Mouse (Mus musculus): Measurements from ENCODE around the gene Dcun1d3. TPM values are rescaled to one million over a fixed set of nuclear protein-coding genes. Genes with fewer than 3 reads are reported as not detected.

The Dcun1d3 gene
- polyA plus RNA-seq, 1 experiment = 3.1 TPM

GRCm38 (mm10) chr7:119854362-119854761, 41.7 kb downstream of the Dcun1d3 start:
- TF ChIP-seq GATA1 (IDR thresholded peaks at IDR 0.05; ENCODE audit: low read length) = no peak

DNA sequence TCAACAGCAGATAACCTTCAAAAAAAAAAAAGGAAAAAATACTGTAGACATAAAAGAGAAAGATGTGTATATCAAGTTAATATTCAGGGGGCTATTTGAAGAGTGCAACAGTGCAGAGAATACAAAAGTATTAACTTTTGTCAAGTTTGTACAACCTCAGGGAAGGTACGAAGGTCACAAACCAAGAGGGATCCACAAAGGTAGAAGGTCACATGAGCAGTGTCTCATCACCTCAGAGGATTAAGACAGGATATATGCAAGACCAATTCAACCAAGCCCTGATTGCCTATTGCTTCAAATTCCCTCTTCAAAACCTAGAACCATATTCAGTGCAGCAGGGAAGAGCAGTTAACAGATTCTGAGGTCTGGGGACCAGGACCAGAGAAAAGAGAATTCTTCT, 42.9 kb downstream of the Dcun1d3 start:
- TF ChIP-seq GATA1 (IDR thresholded peaks at IDR 0.05; ENCODE audit: low read length) = no peak

DNA sequence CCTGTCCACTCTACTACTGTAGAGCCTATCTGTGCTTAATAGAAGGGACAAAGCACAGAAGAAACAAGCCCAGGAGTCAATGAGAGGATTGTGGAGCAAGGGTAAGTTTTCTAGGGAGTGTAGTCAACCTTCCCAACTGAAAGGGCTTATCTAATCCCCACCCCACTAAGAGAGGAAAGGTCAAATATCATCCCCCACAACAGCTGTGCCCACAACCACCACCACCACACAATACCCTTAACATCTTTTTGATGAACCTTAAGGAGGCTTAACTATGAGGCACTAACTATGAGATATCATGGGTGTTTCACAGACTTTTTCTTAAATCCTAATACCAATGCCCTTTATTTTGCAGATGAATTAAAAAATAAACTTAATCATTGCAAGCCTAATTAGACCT, 43.6 kb downstream of the Dcun1d3 start:
- TF ChIP-seq GATA1 (IDR thresholded peaks at IDR 0.05; ENCODE audit: low read length) = no peak

DNA sequence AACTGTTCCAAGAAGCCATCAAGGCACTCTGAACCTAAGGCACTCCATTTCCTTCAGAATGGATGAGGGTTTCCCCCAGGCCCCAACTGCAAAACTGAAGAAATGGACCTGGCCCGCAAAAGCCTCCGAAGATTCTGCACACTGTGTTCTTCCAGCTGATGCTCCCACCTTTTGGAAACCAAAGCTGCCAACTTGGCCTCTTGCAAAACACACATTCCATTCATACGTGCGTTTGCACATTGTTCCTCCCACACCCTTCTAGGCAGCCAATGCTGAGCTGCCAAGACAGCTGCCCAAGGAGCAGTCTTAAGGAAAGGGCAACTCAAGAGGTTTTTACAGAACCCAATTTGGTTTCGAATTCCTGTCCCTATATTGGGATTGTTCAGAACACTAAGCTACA, 45.4 kb downstream of the Dcun1d3 start:
- TF ChIP-seq GATA1 (IDR thresholded peaks at IDR 0.05; ENCODE audit: low read length) = no peak

GRCm38 (mm10) chr7:119849096-119849495, 47.0 kb downstream of the Dcun1d3 start:
- TF ChIP-seq GATA1 (IDR thresholded peaks at IDR 0.05; ENCODE audit: low read length) = no peak

DNA sequence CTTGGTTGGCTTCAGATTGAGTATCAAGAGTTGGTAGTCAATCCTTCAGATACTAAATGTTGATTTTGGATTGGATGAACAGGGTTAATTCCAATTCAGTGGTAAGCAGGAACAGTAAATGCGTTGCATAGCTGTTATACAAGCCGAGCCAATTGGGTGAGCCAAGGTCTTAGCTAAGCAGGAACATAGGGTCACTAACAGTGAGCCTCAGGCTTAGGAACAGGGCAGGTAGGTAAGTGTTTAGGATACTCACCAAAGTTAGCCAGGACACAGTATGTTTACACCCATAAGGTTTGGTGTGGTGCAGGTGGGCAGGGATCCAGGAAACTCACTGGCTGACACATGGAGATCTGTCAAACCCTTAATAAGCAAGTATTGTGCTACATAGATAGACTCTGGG, 48.7 kb downstream of the Dcun1d3 start:
- no peak for TF ChIP-seq GATA1 (IDR thresholded peaks at IDR 0.05; ENCODE audit: low read length)

DNA sequence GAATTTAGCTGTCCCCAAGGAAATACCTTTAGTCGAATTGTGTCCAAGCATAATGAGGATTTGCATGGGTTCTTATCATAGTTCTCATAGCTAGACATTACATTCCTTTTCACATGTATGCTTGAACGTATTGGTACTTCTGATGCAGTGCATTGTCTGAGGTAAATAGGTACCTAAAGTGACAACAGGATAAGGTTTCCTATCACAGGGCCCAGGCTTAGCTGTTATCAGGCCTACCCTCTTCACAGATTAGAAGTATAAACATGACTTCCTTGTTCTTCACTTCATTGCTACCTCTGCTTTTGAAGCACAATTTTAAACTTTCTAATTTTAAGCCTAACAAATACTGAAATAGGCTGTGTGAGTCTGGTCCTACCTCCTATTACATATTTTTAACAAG, 50.6 kb downstream of the Dcun1d3 start:
- TF ChIP-seq GATA1 (IDR thresholded peaks at IDR 0.05; ENCODE audit: low read length) = peak; percentile 57

GRCm38 (mm10) chr7:119841820-119842449, 54.2 kb downstream of the Dcun1d3 start:
- no peak for TF ChIP-seq GATA1 (IDR thresholded peaks at IDR 0.05; ENCODE audit: low read length)

GRCm38 (mm10) chr7:119835996-119836777, 59.9 kb downstream of the Dcun1d3 start:
- TF ChIP-seq GATA1 (IDR thresholded peaks at IDR 0.05; ENCODE audit: low read length) = no peak

DNA sequence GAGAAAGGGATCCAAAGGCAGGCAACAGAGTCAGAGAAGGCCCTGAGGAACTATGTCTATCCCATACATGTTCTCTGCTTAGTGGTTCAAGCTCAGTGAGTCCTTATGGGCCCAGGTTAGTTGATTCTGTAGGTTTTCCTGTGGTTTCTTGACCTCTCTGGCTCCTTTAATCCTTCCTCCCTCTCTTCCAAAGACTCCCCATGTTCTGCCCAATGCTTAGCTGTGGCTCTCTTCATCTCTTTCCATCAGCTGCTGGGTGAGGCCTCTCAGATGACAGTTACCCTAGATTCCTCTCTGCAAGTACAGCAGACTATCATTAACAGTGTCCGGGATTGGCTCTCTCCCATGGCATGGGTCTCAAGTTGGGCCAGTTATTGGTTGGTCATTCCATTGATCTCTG, 60.7 kb downstream of the Dcun1d3 start:
- no peak for TF ChIP-seq GATA1 (IDR thresholded peaks at IDR 0.05; ENCODE audit: low read length)

- TF ChIP-seq GATA1 (IDR thresholded peaks at IDR 0.05; ENCODE audit: low read length) = no peak
These were observed 87.4 kb downstream of the Dcun1d3 start for GRCm38 (mm10) chr7:119808723-119809122.

- no peak for TF ChIP-seq GATA1 (IDR thresholded peaks at IDR 0.05; ENCODE audit: low read length)
These were observed 88.7 kb downstream of the Dcun1d3 start for GRCm38 (mm10) chr7:119807396-119807795.

Other genes starting within 250 kb of the Dcun1d3 start
- gene Acsm4, start 206.3 kb downstream of the Dcun1d3 start, polyA plus RNA-seq (2012) = not detected in 2 replicates
- 72.7 and 84.7 TPM in 2 replicates for gene Thumpd1, start 175.5 kb downstream of the Dcun1d3 start, polyA plus RNA-seq (2012)
- not detected in 2 replicates for gene Acsm3, start 135.4 kb downstream of the Dcun1d3 start, polyA plus RNA-seq (2012)
- gene Rexo5, start 102.3 kb downstream of the Dcun1d3 start, polyA plus RNA-seq (2012) = 3.0 and 3.9 TPM in 2 replicates
- gene Eri2, start 102.2 kb downstream of the Dcun1d3 start, polyA plus RNA-seq (2012) = 0.95 and 1.1 TPM in 2 replicates
- 0.96 and 1.1 TPM in 2 replicates for gene Lyrm1, start 437 bp downstream of the Dcun1d3 start, polyA plus RNA-seq (2012)
- not detected in 2 replicates for gene Dnah3, start 199.0 kb upstream of the Dcun1d3 start, polyA plus RNA-seq (2012)
- not detected in 2 replicates for gene Tmem159, start 206.1 kb upstream of the Dcun1d3 start, polyA plus RNA-seq (2012)
- not detected in 2 replicates for gene Zp2, start 249.0 kb upstream of the Dcun1d3 start, polyA plus RNA-seq (2012)

Data from G1E-ER4 (cell line).